Mouse (Mus musculus) midbrain, embryonic 12.5 days (tissue): ENCODE results near the gene Dock4. TPM values are rescaled to one million over a fixed set of nuclear protein-coding genes. Genes with fewer than 3 reads are reported as not detected.

ENCODE experiments used
- ATAC-seq: fragments of 200-750 bp; cut with Nextera tagmentation; 2 replicates; pipeline ENCODE4 v1.8.0; 2017; ENCODE audit warnings: low read depth, moderate TSS enrichment, moderate library complexity; ENCODE audit not compliant: low FRiP score
- H3K27ac ChIP-seq: fragments of 300-500 bp; sonication (generic); replicated peaks from 2 replicates; pipeline ENCODE4 v1.5.1; 2016; ENCODE audit warnings: mild to moderate bottlenecking
- H3K27me3 ChIP-seq: fragments of 300-500 bp; sonication (generic); 2 replicates; pipeline ENCODE4 v1.6.1; 2016; ENCODE audit warnings: mild to moderate bottlenecking
- H3K36me3 ChIP-seq: fragments of 300-500 bp; sonication (generic); 2 replicates; pipeline ENCODE4 v1.6.1; 2016
- H3K4me1 ChIP-seq: fragments of 300-500 bp; sonication (generic); 2 replicates; pipeline ENCODE4 v1.6.1; 2016
- H3K4me2 ChIP-seq: fragments of 300-500 bp; sonication (generic); replicated peaks from 2 replicates; pipeline ENCODE4 v1.6.1; 2016; ENCODE audit warnings: mild to moderate bottlenecking, moderate library complexity
- H3K4me3 ChIP-seq: fragments of 300-500 bp; sonication (generic); 2 replicates; pipeline ENCODE4 v1.5.1; 2016; ENCODE audit warnings: mild to moderate bottlenecking
- H3K9ac ChIP-seq: fragments of 300-500 bp; sonication (generic); replicated peaks from 2 replicates; pipeline ENCODE4 v1.6.1; 2016; ENCODE audit warnings: mild to moderate bottlenecking, moderate library complexity
- H3K9me3 ChIP-seq: fragments of 300-500 bp; sonication (generic); 2 replicates; pipeline ENCODE4 v1.6.1; 2016; ENCODE audit warnings: mild to moderate bottlenecking
- WGBS: fragments of 180-500 bp; shearing (Covaris S2); methylation state at CpG from one replicate; pipeline ENCODE4 v1.1.7; 2016; 5-methylcytosine and 5-hydroxymethylcytosine counted together
- polyA plus RNA-seq: library from polyadenylated mRNA; unstranded; fragments of >200 nt; fragmentation: Nextera tagmentation; extraction: Ambion mirVana; gene quantifications from 2 replicates; pipeline ENCODE4 v1.2.1, GENCODE M21; 2016

Dock4 gene
- polyA plus RNA-seq, 1 experiment from 2014 or later, result 34.2 TPM

DNA sequence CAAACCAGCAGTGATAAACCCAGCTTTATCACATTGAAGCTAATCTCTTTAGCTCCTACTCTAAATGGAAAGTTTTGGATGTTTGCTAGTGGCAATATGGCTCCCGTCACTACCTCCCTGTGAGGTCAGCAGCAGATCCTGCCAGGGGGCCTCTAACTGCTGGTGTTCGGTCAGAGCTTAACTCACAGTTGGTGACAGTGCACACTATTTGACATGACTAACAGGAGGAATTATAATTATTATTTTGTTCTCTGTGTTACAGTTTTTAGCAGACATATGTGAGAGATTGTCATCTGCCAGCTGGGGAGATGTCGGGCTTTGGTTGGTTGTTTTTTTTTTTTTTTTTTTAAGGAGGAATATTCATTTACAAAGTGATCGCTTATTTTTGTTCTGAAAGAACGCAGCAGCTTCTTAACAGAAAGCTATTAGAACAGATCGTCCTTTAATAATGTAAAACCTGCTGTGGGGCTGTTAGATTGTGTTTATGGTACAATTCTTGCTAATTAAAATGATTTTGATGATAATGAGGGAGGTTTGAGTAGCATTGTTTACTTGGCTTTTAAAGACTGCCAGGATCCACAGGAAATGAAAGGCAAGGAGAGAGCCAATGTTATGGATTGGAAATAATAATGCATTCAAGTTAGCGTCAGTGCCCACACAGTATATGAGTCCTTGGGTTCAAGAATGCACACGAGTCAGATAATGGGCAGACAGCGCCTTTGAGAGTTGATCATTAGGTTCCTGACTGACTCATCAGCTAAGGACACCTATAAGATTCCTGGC is 352.0 kb downstream of the Dock4 start:
- no peaks in the 10 kb centered on the region for H3K36me3 ChIP-seq
- no peaks in the 10 kb centered on the region for H3K9me3 ChIP-seq
- H3K4me3 ChIP-seq, result no peak overlapping the region
- H3K27ac ChIP-seq, result no peak overlapping the region
- H3K4me2 ChIP-seq, result no peak overlapping the region
- H3K27me3 ChIP-seq, result no peaks in the 10 kb centered on the region
- ATAC-seq, result no peak
- no peak overlapping the region for H3K9ac ChIP-seq
- peaks cover 12% of the 10 kb centered on the region; the same call in 1 of the 2 replicates for H3K4me1 ChIP-seq
- 56% methylated on average over 9 of the region's 9 CpGs for WGBS

DNA sequence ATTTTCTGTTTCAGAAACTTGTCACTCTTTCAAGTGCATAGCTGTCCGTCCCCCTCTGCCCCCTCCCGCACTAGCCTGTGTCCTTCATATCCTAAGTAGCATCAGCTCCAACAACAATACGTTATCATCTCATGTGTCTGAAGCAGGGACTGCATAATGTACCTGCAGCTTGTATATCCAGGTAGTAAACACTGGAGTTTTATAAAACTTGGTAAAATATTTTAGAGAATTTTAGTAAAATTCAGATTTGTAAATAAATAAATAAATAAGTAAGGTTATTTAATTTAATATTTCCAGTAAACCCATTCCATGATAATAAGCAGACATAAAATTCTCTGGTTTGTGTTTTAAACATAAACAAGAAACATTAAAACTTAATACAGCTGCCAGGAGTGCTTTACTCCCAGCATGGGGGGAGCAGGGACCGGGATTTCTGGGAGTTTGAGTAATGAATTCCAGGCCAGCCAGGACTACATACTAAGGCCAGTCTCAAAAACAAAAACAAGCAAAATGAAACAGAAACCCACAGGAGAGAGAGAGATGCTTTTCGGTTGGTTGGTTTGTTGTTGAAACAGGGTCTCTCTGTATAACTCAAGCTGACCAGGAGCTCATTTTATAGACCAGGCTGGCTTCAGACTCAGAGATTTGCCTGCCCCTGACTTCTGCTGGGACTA is 352.7 kb downstream of the Dock4 start:
- Histone ChIP-seq H3K4me3 (no peak overlapping the region), H3K36me3 (no peaks in the 10 kb centered on the region), H3K4me2 (no peak overlapping the region), H3K9me3 (no peaks in the 10 kb centered on the region), H3K9ac (no peak overlapping the region), H3K27me3 (no peaks in the 10 kb centered on the region), H3K27ac (no peak overlapping the region), H3K4me1 (peaks cover 12% of the 10 kb centered on the region; the same call in 1 of the 2 replicates)
- ATAC-seq, result no peak
- 70% methylated on average over 5 of the region's 5 CpGs for WGBS

DNA sequence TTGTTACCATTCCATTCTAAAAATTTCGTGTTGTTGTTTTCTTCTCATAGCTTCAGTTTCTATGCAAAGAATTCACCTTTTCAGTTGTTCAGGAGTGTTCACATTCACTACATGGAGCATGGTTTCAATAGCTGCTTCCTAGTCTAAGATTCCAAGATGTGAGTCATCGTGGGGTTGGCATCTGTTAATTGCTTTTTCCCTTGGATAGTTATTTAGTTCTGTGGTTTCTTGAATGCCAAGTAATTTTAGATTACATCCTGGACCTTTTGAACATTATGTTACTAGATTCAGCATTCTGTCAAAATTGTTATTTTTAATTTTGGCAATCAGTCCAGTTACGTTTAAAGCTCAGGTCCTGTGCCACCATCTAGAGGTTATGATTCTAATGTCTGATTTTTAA is 355.7 kb downstream of the Dock4 start:
- Histone ChIP-seq H3K36me3 (peaks cover 4% of the 10 kb centered on the region; the same call in 1 of the 2 replicates), H3K9me3 (no peaks in the 10 kb centered on the region), H3K4me1 (peaks cover 12% of the 10 kb centered on the region; the same call in 1 of the 2 replicates), H3K4me2 (no peak overlapping the region), H3K27me3 (no peaks in the 10 kb centered on the region), H3K9ac (no peak overlapping the region), H3K4me3 (no peak overlapping the region), H3K27ac (no peak overlapping the region)
- WGBS, result 88% methylated on average over 3 of the region's 3 CpGs
- no peak for ATAC-seq

DNA sequence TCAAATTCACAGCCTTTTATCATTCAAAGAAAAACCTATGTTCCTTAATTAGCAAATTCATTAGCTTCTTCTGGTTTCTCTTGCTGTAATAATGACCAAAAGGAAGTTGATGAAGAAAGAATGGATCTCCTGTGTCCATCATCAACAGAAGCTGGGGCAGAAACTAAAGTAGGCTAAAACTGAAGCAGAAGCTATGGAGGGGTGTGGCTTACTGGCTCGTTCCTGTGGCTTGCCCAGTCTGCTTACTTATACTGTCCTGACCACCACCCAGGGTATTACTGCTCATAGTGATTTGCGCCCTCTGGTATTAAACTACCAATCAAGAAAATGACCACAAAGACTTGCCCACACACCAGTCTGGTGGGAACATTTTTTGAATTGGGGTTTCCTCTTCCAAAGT is 359.5 kb downstream of the Dock4 start:
- no peaks in the 10 kb centered on the region for H3K27me3 ChIP-seq
- H3K4me2 ChIP-seq, result no peak overlapping the region
- ATAC-seq, result no peak
- H3K27ac ChIP-seq, result no peak overlapping the region
- peaks cover 13% of the 10 kb centered on the region; the same call in 1 of the 2 replicates for H3K36me3 ChIP-seq
- 89% methylated on average over 2 of the region's 2 CpGs for WGBS
- H3K9me3 ChIP-seq, result no peaks in the 10 kb centered on the region
- H3K4me1 ChIP-seq, result no peaks in the 10 kb centered on the region
- H3K9ac ChIP-seq, result no peak overlapping the region
- no peak overlapping the region for H3K4me3 ChIP-seq

DNA sequence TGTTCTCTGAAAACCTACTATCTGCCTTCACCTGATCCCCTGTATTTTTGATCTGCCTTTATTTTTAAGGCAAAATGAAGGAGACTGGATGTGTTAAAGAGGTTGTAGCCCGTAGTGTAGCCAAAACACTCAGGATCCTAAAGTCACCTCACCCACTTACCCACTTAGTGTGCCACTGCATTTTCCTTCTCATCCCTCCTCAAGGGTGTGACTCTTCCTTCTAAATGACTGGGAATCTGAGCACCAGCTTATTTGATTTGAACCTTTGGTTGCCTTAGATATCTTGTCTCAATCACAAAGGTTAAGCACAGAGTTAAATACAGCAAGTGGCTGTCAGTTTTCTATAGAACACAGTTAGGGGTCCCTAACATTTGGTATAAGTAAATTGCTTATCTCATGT is 362.2 kb downstream of the Dock4 start:
- ATAC-seq, result no peak
- Histone ChIP-seq H3K4me2 (no peak overlapping the region), H3K4me3 (no peak overlapping the region), H3K9ac (no peak overlapping the region), H3K9me3 (no peaks in the 10 kb centered on the region), H3K27me3 (no peaks in the 10 kb centered on the region), H3K36me3 (peaks cover 13% of the 10 kb centered on the region; the same call in 1 of the 2 replicates), H3K4me1 (no peaks in the 10 kb centered on the region), H3K27ac (no peak overlapping the region)
- 89% methylated on average over 1 of the region's 1 CpGs for WGBS

DNA sequence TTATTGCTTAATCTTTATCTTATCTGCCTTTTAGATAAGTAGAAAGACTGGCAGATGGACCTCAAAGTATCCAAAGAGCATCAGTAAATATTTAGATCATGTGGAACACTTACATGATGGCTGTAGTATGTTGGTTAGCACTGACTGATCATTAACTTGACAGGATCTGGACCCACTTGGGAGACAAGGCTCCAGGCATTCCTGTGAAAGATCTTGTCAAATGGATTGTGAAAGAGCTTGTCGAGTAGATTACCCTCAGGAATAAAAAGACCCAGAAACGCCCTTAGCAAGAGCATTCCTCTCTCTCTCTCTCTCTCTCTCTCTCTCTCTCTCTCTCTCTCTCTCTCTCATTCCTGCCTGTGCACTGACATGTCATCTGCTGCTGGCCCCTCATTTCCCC is 367.7 kb downstream of the Dock4 start:
- H3K27ac ChIP-seq, result no peak overlapping the region

DNA sequence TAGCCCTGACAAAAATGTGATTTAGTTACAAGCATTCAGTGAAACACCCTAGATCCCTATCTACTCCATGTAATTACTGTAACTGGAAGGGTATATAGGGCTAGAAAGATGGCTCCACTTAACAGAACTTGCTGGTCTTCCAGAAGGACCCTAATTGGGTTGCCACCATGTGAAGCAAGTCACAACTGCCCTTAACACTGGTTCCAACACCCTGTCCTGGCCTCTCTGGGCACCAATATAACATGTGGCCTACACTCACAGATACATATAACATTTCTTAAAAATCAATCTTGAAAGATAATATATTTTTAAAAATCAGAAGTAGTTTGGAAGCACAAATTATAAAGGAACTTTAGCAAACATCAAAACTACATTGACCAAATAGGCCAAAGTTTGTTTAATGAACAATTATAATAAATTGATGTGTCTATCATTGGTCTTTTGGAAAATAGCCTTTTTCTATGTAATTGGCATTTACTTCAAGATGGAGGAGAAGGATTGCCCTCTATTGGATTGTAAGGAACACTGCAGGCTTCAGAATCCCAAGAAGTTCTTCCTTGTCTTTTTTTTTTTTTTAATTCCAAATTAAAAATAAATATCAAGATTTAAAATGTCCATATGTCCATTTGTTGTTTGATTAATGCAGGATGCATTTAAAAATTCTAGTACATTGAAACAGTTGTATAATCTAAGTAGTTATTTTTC is 369.1 kb downstream of the Dock4 start:
- no peaks in the 10 kb centered on the region for H3K36me3 ChIP-seq
- no peak for ATAC-seq
- H3K4me1 ChIP-seq, result no peaks in the 10 kb centered on the region
- no peak overlapping the region for H3K9ac ChIP-seq
- no peak overlapping the region for H3K4me3 ChIP-seq
- no peak overlapping the region for H3K4me2 ChIP-seq
- H3K27me3 ChIP-seq, result no peaks in the 10 kb centered on the region
- H3K27ac ChIP-seq, result no peak overlapping the region
- H3K9me3 ChIP-seq, result no peaks in the 10 kb centered on the region

More for the DNA sequence above, 367.7 kb downstream of the Dock4 start:
- H3K36me3 ChIP-seq, result no peaks in the 10 kb centered on the region
- H3K4me3 ChIP-seq, result no peak overlapping the region
- 72% methylated on average over 2 of the region's 2 CpGs for WGBS
- H3K4me1 ChIP-seq, result no peaks in the 10 kb centered on the region
- no peak for ATAC-seq
- no peaks in the 10 kb centered on the region for H3K9me3 ChIP-seq
- no peaks in the 10 kb centered on the region for H3K27me3 ChIP-seq
- no peak overlapping the region for H3K9ac ChIP-seq
- no peak overlapping the region for H3K4me2 ChIP-seq

DNA sequence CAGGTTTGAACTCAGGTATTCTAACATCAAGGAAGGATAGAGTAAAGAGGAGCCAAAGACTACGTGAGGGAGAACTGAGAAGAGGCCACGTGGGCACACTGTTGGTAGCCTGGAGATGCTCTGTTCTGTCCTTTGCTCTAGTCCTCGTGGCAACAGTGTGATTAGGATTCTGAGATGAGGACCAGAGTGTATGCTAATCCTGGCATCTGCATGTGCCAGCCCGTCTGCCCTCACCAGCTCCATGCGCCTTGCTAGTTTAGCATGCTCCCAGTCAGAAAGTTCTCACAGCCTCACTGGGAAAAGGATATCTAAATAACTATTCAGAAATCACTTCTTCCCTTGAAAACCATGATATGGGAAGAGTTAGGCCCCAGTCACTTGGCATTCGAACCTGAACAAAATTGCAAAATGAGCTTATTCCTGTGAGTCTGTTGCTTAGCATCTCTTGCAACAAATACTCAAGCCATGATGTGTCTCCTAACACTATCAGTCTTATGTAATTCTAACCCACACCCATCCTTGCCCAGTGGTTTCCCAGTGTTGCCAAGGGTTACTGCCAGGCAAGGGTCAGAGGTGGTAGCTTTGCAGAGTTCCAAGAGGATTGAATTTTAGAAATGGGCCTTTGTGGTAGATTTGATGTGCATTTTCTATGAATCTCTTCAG is 372.4 kb downstream of the Dock4 start:
- no peak overlapping the region for H3K4me3 ChIP-seq
- H3K4me1 ChIP-seq, result no peaks in the 10 kb centered on the region
- H3K4me2 ChIP-seq, result no peak overlapping the region
- H3K9me3 ChIP-seq, result no peaks in the 10 kb centered on the region
- no peak overlapping the region for H3K9ac ChIP-seq
- no peak overlapping the region for H3K27ac ChIP-seq
- H3K36me3 ChIP-seq, result peaks cover 6% of the 10 kb centered on the region; the same call in 1 of the 2 replicates
- H3K27me3 ChIP-seq, result no peaks in the 10 kb centered on the region
- no peak for ATAC-seq
- WGBS, result 81% methylated on average over 6 of the region's 6 CpGs

DNA sequence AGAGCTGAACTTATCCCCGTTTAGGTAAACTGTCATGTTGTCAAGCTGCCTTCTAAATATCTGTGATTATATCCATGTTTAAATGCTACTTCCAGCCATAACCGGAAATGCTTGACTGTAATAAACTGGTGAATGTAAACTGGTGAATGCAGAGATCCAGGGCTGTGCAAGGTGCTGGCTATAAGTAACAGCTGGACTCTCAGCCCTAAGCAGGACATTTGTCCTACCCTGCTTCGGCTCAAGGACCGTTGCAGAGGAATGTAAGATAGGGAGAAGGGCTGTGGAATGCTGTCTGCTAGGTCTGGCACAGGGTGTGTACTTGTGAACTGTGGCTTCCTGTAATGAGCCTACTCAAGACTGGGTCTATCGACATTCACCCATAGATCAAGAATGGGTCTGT is 377.9 kb downstream of the Dock4 start:
- no peaks in the 10 kb centered on the region for H3K4me1 ChIP-seq
- ATAC-seq, result no peak
- no peak overlapping the region for H3K27ac ChIP-seq
- peaks cover 6% of the 10 kb centered on the region; the same call in 1 of the 2 replicates for H3K36me3 ChIP-seq
- no peak overlapping the region for H3K4me2 ChIP-seq
- H3K9me3 ChIP-seq, result no peaks in the 10 kb centered on the region
- H3K27me3 ChIP-seq, result no peaks in the 10 kb centered on the region
- 89% methylated on average over 5 of the region's 5 CpGs for WGBS
- no peak overlapping the region for H3K9ac ChIP-seq
- no peak overlapping the region for H3K4me3 ChIP-seq

DNA sequence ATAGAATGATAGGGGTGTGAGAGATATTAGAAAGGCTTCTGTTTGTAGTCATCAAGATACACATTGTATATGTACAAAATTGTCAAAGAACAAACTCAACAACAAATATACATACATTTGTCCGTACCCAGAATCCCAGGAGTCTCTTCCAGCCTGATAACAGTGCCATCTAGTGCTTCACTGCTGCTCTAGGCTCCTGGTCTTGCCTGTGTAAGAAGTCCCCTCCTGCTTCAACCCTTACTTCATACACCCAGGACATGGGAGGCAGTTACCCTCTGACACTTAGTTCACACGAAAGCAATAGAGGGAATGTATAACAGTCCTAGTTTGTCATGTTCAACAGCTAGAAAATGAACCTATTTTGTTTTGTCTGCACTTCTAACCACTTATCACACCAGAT is 378.5 kb downstream of the Dock4 start:
- 82% methylated on average over 2 of the region's 2 CpGs for WGBS

DNA sequence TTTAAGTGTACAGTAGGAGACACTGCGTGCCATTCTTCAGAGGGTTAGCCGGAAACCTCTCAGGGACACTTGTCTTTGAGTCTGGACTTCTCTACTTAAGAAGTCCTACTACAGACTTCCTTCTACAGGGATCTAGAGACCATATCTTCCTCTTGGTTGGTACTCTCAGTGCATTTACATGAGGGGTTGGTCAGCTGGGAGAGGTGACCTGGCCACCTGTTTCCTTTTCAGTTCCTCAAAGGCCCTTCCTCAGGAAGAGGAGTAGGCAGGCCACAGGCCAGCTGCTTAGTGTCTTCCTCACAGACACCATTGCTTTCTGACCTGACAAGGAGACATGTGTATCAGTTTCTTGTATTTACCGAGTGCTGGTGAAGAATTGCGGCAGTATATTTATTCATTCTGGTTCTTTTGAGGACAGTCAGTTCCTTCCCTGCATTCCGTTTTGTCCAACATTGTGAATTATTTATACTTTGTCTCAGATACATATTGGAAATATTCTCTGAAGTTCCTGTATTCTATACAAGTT is 380.2 kb downstream of the Dock4 start:
- ATAC-seq, result no peak

More for the DNA sequence above, 378.5 kb downstream of the Dock4 start:
- H3K4me2 ChIP-seq, result no peak overlapping the region
- no peaks in the 10 kb centered on the region for H3K4me1 ChIP-seq
- peaks cover 11% of the 10 kb centered on the region; the same call in 1 of the 2 replicates for H3K36me3 ChIP-seq
- no peak for ATAC-seq
- no peaks in the 10 kb centered on the region for H3K27me3 ChIP-seq
- no peak overlapping the region for H3K4me3 ChIP-seq
- no peak overlapping the region for H3K27ac ChIP-seq
- no peaks in the 10 kb centered on the region for H3K9me3 ChIP-seq
- H3K9ac ChIP-seq, result no peak overlapping the region

More for the DNA sequence above, 380.2 kb downstream of the Dock4 start:
- no peaks in the 10 kb centered on the region for H3K27me3 ChIP-seq
- H3K27ac ChIP-seq, result no peak overlapping the region
- no peak overlapping the region for H3K4me2 ChIP-seq
- H3K36me3 ChIP-seq, result peaks cover 14% of the 10 kb centered on the region; the same call in 1 of the 2 replicates
- no peak overlapping the region for H3K4me3 ChIP-seq
- WGBS, result 88% methylated on average over 5 of the region's 5 CpGs
- H3K4me1 ChIP-seq, result no peaks in the 10 kb centered on the region
- H3K9me3 ChIP-seq, result no peaks in the 10 kb centered on the region
- H3K9ac ChIP-seq, result no peak overlapping the region
